Mouse (Mus musculus) heart, embryonic 10.5 days (tissue): ENCODE data around the gene Jag2. TPM values are rescaled to one million over a fixed set of nuclear protein-coding genes. Genes with fewer than 3 reads are reported as not detected.
A peak's percentile ranks its signal among the peaks of the same experiment; 100 is the strongest.

Experiments used
- DNase-seq: peaks from one replicate; pipeline ENCODE4 v3.0.0-alpha.2; 2017; ENCODE audit warnings: low spot score
- H3K27ac ChIP-seq: fragments of 300-500 bp; sonication (generic); 2 replicates; pipeline ENCODE4 v1.5.1; 2016; ENCODE audit warnings: mild to moderate bottlenecking
- H3K27me3 ChIP-seq: fragments of 300-500 bp; sonication (generic); 2 replicates; pipeline ENCODE4 v1.6.1; 2016; ENCODE audit warnings: mild to moderate bottlenecking; ENCODE audit not compliant: poor library complexity, insufficient read depth, severe bottlenecking
- H3K36me3 ChIP-seq: fragments of 300-500 bp; sonication (generic); 2 replicates; pipeline ENCODE4 v1.6.1; 2016; ENCODE audit warnings: mild to moderate bottlenecking, moderate library complexity
- H3K4me1 ChIP-seq: fragments of 300-500 bp; sonication (generic); 2 replicates; pipeline ENCODE4 v1.6.1; 2016; ENCODE audit warnings: mild to moderate bottlenecking
- H3K4me3 ChIP-seq: fragments of 300-500 bp; sonication (generic); 2 replicates; pipeline ENCODE4 v1.5.1; 2016; ENCODE audit warnings: mild to moderate bottlenecking, moderate library complexity
- H3K9me3 ChIP-seq: fragments of 300-500 bp; sonication (generic); 2 replicates; pipeline ENCODE4 v1.6.1; 2016; ENCODE audit warnings: mild to moderate bottlenecking, moderate library complexity
- WGBS: fragments of 180-500 bp; shearing (Covaris S2); methylation state at CpG from one replicate; pipeline ENCODE4 v1.1.7; 2016; 5-methylcytosine and 5-hydroxymethylcytosine counted together
- polyA plus RNA-seq: library from polyadenylated mRNA; unstranded; fragments of >200 nt; fragmentation: Nextera tagmentation; extraction: Ambion mirVana; gene quantifications from 2 replicates; pipeline ENCODE4 v1.2.1, GENCODE M21; 2016

The Jag2 gene
- polyA plus RNA-seq, 1 experiment from 2014 or later = 3.6 TPM

DNA sequence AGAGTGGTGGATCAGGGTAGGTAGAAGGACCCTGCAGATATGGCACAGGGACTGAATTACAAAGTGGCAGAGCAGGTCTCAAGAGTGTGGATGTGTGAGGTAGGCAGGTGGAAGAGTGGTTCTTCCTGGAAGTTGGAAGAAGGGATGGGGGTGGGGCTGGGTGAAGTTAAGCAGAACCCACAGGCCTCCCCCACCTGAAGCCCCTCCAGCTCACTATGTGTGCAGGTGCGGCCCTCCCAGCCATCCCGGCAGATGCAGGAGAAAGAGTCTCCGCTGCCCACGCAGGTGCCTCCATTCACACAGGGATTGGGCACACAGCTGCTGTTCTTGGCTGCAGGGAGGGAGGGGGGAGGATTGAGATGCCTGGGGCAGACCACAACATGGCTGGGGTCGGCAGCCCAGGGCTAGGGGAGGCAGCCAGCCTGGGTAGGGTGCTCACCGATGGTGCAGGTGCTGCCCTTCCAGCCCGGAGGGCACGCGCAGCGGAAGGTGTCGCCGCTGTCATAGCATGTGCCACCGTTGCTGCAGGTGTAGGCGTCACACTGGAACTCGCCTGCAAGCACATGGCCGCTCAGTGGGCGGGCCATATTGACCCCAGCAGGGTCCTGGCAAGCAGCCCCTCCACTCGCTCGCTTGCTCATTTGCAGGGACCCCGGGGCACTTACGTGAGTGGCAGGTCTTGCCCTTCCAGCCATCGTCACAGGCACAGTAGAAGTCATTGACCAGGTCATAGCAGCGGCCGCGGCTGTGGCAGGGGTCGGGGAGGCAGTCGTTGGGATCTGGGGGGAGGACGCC, 16.4 kb downstream of the Jag2 start:
- Histone ChIP-seq H3K9me3 (0 out of 2 replicates have a peak, but pooled peaks cover 2% of the 10 kb centered on the region), H3K4me3 (no peak overlapping the region), H3K36me3 (peaks cover 73% of the 10 kb centered on the region), H3K27me3 (peaks cover 99% of the 10 kb centered on the region), H3K27ac (no peak overlapping the region), H3K4me1 (peaks cover 39% of the 10 kb centered on the region)
- WGBS = 92% methylated on average over 28 of the region's 28 CpGs
- DNase-seq = no peak

DNA sequence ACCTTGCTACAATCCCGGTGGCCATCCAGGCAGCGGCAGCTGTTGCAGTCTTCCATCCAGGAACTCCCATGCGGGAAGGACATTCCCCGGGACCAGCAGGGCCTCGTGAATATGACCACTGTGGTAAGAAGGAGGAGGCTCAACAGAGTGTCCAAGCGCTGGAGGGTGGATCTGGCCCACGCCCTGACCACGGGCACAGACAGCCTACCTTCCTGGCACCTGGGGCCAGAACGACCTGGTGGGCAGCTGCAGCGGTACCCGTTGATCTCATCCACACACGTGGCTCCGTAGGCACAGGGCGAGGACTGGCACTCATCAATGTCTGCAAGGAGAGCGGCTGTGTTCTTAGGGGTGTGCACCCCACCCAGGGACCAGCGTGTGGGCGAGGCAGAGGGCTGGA, 17.9 kb downstream of the Jag2 start:
- no peak for DNase-seq
- H3K9me3 ChIP-seq = 0 out of 2 replicates have a peak, but pooled peaks cover 2% of the 10 kb centered on the region
- H3K4me3 ChIP-seq = no peak overlapping the region
- H3K4me1 ChIP-seq = peaks cover 28% of the 10 kb centered on the region
- no peak overlapping the region for H3K27ac ChIP-seq
- peaks cover 74% of the 10 kb centered on the region for H3K36me3 ChIP-seq
- WGBS = 85% methylated on average over 17 of the region's 17 CpGs
- H3K27me3 ChIP-seq = peaks cover 94% of the 10 kb centered on the region

DNA sequence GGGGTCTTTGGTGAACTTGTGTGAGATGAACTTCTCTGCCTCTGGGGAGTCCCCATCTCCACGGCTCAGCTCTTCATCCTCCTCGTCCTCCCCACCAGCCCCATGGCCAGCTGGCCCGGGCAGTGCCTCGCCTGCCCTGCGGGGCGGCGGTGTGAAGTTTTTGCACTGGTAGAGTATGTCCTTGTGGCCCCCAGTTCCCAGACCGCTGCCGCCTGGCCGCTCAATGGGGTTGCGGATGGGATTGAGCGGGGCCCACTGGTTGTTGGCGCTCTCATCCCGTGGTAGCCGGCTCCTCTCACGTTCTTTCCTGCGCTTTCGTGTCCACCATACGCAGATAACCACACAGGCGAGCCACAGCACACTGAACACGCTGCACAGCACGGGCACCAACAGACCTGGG, 20.6 kb downstream of the Jag2 start:
- no peak overlapping the region; the same call in 1 of the 2 replicates for H3K27ac ChIP-seq
- peaks cover 58% of the 10 kb centered on the region for H3K36me3 ChIP-seq
- 0 out of 2 replicates have a peak, but pooled peaks cover 2% of the 10 kb centered on the region for H3K9me3 ChIP-seq
- no peak for DNase-seq
- peaks cover 85% of the 10 kb centered on the region for H3K27me3 ChIP-seq
- H3K4me1 ChIP-seq = peaks cover 15% of the 10 kb centered on the region
- WGBS = 91% methylated on average over 22 of the region's 22 CpGs
- H3K4me3 ChIP-seq = no peak overlapping the region

DNA sequence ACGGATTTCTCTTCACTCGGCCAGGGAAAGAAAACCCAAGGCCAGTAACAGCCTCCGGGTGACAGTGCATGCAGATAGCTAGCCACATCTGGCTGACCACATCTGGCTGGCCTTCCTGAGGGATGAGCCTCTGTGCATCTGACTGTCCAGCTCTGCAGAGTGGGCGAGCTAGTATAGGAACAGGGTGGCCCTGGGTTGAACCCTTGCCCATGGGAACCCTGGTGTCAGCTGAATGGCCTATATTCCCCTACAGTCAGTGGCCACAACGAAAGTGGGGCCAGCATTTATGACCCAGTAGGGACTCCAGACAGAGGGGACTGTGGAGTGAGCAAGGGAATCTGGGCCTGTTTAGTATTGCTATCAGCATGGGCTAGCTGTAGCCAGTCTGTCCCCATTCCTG, 24.6 kb downstream of the Jag2 start:
- Histone ChIP-seq H3K27me3 (peaks cover 57% of the 10 kb centered on the region), H3K36me3 (peaks cover 20% of the 10 kb centered on the region), H3K4me1 (peaks cover 11% of the 10 kb centered on the region), H3K27ac (no peak overlapping the region), H3K9me3 (no peaks in the 10 kb centered on the region), H3K4me3 (no peak overlapping the region)
- WGBS = 79% methylated on average over 5 of the region's 5 CpGs
- no peak for DNase-seq

DNA sequence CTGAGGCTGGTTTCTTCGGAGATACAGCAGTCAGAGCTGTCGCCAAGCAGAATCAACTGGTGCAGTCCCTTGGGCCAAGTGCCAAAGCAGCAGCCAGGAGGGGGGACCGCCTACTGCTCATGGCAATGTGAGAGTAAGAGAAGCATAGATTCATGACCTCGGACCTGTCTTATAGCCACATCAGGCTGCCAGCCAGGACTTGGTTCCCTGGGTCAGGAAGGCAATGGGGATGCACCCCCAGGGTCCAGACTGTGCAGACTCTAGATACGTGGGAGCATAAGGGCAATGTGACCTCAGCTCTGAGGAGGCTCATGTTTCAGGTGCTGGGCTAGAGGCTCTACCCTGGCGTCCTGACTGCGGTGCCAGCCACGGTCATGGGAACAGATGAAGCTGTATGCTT, 25.6 kb downstream of the Jag2 start:
- Histone ChIP-seq H3K4me1 (peaks cover 9% of the 10 kb centered on the region), H3K27ac (no peak overlapping the region), H3K9me3 (no peaks in the 10 kb centered on the region), H3K27me3 (peaks cover 46% of the 10 kb centered on the region), H3K36me3 (peaks cover 9% of the 10 kb centered on the region), H3K4me3 (no peak overlapping the region)
- 70% methylated on average over 8 of the region's 8 CpGs for WGBS
- no peak for DNase-seq

DNA sequence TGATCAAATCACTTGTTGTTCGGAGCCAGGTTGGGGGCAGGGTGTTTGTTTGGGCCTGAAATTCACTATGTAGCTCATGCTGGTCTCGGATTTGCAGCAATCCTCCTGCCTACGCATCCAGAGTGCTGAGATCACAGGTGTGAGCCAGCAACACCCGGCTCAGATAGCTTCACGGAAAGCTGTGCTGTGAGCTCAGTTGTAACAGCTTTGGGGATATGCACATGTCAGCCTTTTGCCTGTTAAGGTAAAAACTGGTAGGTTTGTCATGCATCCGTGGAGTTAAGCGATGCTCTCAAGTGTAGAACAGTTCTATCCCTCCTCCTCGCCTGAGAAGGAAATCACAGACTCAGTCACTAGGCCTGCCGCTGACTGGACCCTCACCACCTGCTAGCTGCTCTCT, 28.9 kb downstream of the Jag2 start:
- Histone ChIP-seq H3K36me3 (no peaks in the 10 kb centered on the region), H3K27me3 (peaks cover 26% of the 10 kb centered on the region), H3K4me3 (no peak overlapping the region), H3K9me3 (no peaks in the 10 kb centered on the region), H3K4me1 (peaks cover 10% of the 10 kb centered on the region), H3K27ac (no peak overlapping the region)
- 80% methylated on average over 9 of the region's 9 CpGs for WGBS
- no peak for DNase-seq

DNA sequence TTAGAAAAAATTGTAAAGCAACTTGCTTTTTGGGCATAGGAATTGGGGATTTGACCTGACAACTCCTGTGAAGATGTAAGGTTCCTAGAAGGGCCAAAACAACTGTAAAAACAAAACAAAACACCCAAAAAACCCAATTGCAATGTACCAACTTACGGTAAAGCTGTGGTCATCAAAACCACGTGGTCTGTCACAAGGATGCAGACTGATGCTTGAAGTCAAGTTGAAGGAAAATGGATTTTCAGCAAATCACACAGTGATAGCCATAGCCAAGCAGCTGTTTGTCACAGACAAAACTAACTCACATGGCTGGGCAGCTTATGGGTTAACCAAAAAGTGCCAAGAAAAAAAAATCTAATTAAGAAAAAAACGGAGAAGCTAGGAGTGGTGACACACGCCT, 30.6 kb downstream of the Jag2 start:
- WGBS = 70% methylated on average over 4 of the region's 4 CpGs
- peaks cover 35% of the 10 kb centered on the region for H3K27me3 ChIP-seq
- H3K4me3 ChIP-seq = no peak overlapping the region
- H3K4me1 ChIP-seq = peaks cover 23% of the 10 kb centered on the region
- DNase-seq = no peak
- H3K9me3 ChIP-seq = no peaks in the 10 kb centered on the region
- H3K36me3 ChIP-seq = no peaks in the 10 kb centered on the region
- H3K27ac ChIP-seq = no peak overlapping the region

DNA sequence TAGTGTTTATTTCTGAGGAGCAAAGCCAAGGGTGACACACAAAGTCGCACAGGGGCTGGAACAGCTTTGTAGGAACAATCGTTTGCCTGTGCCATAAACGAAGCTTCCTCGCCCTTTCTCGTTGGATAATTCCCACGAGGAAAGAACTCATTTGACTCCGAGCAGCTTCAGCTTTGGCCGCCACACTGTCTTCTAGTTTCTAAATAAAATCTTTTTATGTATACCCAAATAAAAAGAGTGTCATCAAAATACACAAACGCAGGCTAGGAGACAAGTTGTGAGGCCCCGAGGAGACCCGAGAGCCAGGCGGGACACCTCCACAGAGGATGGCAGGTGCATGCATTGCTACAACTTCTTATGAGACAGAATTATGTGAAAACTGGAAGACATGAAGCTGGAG, 31.2 kb downstream of the Jag2 start:
- WGBS = 74% methylated on average over 12 of the region's 12 CpGs
- Histone ChIP-seq H3K36me3 (no peaks in the 10 kb centered on the region), H3K4me1 (peaks cover 20% of the 10 kb centered on the region), H3K27me3 (peaks cover 36% of the 10 kb centered on the region), H3K4me3 (peak overlapping the region; percentile 38; the same call in 1 of the 2 replicates), H3K27ac (no peak overlapping the region), H3K9me3 (no peaks in the 10 kb centered on the region)
- DNase-seq = no peak

DNA sequence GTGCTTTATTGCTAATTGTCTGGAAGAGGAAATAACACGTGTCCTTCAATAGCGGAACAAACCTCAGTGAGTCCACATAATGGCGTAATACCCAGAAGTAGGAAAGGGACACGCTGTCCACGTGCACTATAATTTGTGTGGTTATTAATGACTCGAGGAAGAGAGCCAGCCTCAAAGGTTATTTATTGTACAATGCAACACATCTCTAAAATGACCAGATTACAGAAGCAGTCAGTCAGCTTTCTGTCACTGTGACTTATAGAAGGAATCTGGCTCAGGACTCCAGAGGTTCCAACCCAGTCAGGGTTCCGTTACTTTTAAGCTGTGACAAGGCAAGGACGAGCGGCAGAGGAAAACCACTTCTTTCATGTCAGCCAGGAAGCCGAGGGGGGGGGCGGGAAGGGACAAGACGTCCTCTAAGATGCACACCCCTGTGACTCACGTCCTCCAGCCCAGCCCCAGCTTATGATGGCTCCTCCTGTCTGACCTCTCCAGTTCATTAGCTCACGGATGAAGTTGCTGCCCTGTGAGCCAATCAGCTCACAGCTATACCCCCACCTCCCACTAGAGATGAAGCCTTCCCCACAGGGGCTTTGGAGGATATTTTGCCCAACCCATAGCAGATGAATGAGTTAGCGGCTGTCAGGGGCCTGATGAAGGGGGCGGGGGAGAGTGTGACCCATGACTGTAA, 31.9 kb downstream of the Jag2 start:
- 33% methylated on average over 16 of the region's 16 CpGs for WGBS
- Histone ChIP-seq H3K4me1 (peaks cover 20% of the 10 kb centered on the region), H3K27ac (peak overlapping the region; percentile 47; the same call in 1 of the 2 replicates), H3K36me3 (no peaks in the 10 kb centered on the region), H3K27me3 (peaks cover 38% of the 10 kb centered on the region), H3K9me3 (no peaks in the 10 kb centered on the region), H3K4me3 (peak overlapping the region; percentile 38; the same call in 1 of the 2 replicates)
- no peak for DNase-seq

DNA sequence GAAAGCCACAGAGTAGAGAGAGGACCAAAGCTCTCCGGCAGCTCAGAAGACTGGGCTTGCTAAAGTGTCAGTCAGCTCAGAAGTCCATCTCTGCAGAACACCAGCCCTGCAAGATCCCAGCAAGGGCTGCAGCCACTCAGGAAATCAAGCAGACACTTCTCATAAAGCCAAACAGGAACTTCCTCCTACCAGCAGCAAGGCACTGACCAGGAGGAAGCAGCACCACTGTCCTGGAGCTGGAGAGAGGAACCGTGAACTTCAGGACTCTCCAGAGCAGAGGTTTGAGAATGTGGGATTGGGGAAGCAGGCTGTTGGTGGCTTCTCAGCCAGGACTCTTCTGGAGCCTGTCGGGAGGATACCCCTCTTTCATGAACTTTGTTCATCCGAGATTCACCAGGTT, 34.6 kb downstream of the Jag2 start:
- Histone ChIP-seq H3K4me3 (no peak overlapping the region), H3K27ac (0 out of 2 replicates have a peak overlapping the region, but pooled peaks have one; percentile 37), H3K36me3 (no peaks in the 10 kb centered on the region), H3K9me3 (no peaks in the 10 kb centered on the region), H3K27me3 (peaks cover 34% of the 10 kb centered on the region), H3K4me1 (peaks cover 20% of the 10 kb centered on the region)
- 51% methylated on average over 4 of the region's 4 CpGs for WGBS
- no peak for DNase-seq

DNA sequence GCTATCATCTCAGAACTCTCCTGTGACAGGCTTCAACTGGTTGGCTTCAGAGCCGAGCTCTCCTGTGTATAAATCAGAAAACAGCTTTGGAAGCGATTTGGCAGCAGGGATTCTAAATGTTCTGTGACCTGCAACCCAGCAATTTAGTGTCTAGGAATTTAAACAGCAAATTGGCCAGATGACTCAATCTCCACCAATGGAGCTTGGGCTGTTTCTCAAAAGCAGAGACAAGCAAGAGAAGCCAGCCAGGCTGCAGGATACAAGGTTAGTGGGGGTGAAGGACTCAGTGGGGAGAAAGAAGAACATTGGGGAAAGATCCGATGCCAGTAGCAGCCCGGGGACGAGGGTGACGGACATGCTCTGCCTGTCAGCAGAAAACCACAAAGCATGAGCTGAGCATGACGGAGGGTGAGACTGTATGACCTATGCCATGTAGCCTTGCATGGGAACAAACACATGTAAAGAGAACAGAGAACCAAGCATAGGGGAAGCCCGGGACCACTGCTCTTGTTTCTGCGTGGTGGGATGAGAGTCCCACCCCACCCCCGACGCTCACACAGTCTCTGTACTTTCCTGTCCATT, 35.2 kb downstream of the Jag2 start:
- Histone ChIP-seq H3K4me1 (peaks cover 20% of the 10 kb centered on the region), H3K9me3 (no peaks in the 10 kb centered on the region), H3K27me3 (peaks cover 34% of the 10 kb centered on the region), H3K27ac (no peak overlapping the region), H3K4me3 (no peak overlapping the region), H3K36me3 (no peaks in the 10 kb centered on the region)
- 71% methylated on average over 11 of the region's 11 CpGs for WGBS
- no peak for DNase-seq

DNA sequence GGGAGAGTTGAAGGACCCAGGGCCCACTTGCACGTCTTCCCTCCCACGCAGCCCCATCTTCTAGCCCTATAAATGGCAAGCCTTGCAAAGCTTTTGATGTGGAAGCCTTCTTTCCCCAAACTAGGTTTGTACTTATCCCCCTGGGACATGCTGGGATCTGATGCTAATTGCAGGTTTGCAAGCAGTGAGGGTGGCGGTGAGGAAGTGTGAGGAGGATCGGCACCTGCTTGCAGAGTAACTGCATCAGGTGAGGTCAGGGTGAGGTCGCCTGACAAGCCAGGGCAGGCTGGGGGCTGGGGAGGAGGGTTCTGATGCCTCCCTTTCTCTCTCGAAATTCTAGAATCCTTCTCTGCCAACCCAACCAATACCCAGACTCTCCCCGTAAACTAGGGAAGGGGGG, 44.1 kb downstream of the Jag2 start:
- H3K36me3 ChIP-seq = no peaks in the 10 kb centered on the region
- no peaks in the 10 kb centered on the region for H3K4me1 ChIP-seq
- 60% methylated on average over 7 of the region's 7 CpGs for WGBS
- no peak overlapping the region for H3K27ac ChIP-seq
- H3K4me3 ChIP-seq = no peak overlapping the region
- no peak for DNase-seq
- peaks cover 23% of the 10 kb centered on the region for H3K27me3 ChIP-seq
- no peaks in the 10 kb centered on the region for H3K9me3 ChIP-seq

DNA sequence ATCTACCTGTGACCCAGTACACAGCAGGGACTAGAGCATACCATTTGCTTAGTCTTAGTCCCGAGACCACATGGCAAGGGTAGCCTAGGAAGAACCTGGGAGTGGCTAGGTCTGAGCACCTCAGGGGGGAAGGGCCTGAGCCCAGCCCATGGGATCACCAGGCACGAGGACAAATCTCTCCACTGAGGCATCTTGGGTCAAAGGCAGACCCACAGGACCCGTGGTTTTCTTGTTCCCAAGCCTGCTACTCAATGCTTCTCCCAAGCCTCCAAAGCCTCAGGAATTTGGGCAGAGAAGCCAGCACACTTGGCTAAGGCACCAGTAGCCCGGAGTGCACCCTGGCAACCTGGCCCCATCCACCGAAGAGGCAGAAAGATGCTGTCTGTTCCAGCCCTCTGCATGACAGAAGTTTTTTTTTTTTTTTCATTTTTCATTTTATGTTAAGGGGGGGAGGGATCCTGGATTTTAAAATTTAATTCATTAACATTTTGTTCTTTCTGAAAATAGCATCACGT, 48.2 kb downstream of the Jag2 start:
- WGBS = 61% methylated on average over 6 of the region's 6 CpGs
- no peak overlapping the region for H3K27ac ChIP-seq
- no peaks in the 10 kb centered on the region for H3K9me3 ChIP-seq
- no peaks in the 10 kb centered on the region for H3K36me3 ChIP-seq
- H3K27me3 ChIP-seq = peaks cover 64% of the 10 kb centered on the region
- no peak for DNase-seq
- peaks cover 17% of the 10 kb centered on the region for H3K4me1 ChIP-seq
- H3K4me3 ChIP-seq = no peak overlapping the region
